Mouse (Mus musculus): ENCODE data around the gene Tmem189. TPM values are rescaled to one million over a fixed set of nuclear protein-coding genes. Genes with fewer than 3 reads are reported as not detected.

Tmem189 gene
- 39.7 TPM for polyA plus RNA-seq (2014; fragmentation: Illumina TruSeq; extraction: RNeasy Lipid Tissue Mini Kit (QIAGEN cat#74804); ENCODE audit: low read depth, low replicate concordance)

GRCm38 (mm10) chr2:167689501-167690218, at the start of gene Tmem189:
Tmem189 (minus strand) TSS chr2:167689822.

GRCm38 (mm10) chr2:167688498-167689451, 847 bp downstream of the Tmem189 start, which contains the start of gene Cebpb:
Cebpb (plus strand) TSS chr2:167688915.

GRCm38 (mm10) chr2:167661270-167662203, 28.1 kb downstream of the Tmem189 start, which contains the start of gene Gm20431:
Gm20431 (minus strand) TSS chr2:167661496.

GRCm38 (mm10) chr2:167631591-167632448, 57.8 kb downstream of the Tmem189 start, which contains the start of gene Ube2v1:
Ube2v1 (minus strand) TSS chr2:167632095.

Other genes starting within 250 kb of the Tmem189 start
- 18.6 TPM for gene Rnf114, start 197.2 kb downstream of the Tmem189 start, polyA plus RNA-seq (2014; fragmentation: Illumina TruSeq; extraction: RNeasy Lipid Tissue Mini Kit (QIAGEN cat#74804); ENCODE audit: low read depth, low replicate concordance)
- gene Spata2, start 196.9 kb downstream of the Tmem189 start, polyA plus RNA-seq (2014; fragmentation: Illumina TruSeq; extraction: RNeasy Lipid Tissue Mini Kit (QIAGEN cat#74804); ENCODE audit: low read depth, low replicate concordance) = 3.4 TPM
- not detected for gene Snai1, start 151.6 kb downstream of the Tmem189 start, polyA plus RNA-seq (2014; fragmentation: Illumina TruSeq; extraction: RNeasy Lipid Tissue Mini Kit (QIAGEN cat#74804); ENCODE audit: low read depth, low replicate concordance)
- gene Ube2v1, start 57.7 kb downstream of the Tmem189 start, polyA plus RNA-seq (2014; fragmentation: Illumina TruSeq; extraction: RNeasy Lipid Tissue Mini Kit (QIAGEN cat#74804); ENCODE audit: low read depth, low replicate concordance) = 68.7 TPM
- gene Gm20431, start 28.3 kb downstream of the Tmem189 start, polyA plus RNA-seq (2014; fragmentation: Illumina TruSeq; extraction: RNeasy Lipid Tissue Mini Kit (QIAGEN cat#74804); ENCODE audit: low read depth, low replicate concordance) = not detected
- gene Cebpb, start 907 bp downstream of the Tmem189 start, polyA plus RNA-seq (2014; fragmentation: Illumina TruSeq; extraction: RNeasy Lipid Tissue Mini Kit (QIAGEN cat#74804); ENCODE audit: low read depth, low replicate concordance) = 5.0 TPM
- 24.5 TPM for gene Ptpn1, start 242.2 kb upstream of the Tmem189 start, polyA plus RNA-seq (2014; fragmentation: Illumina TruSeq; extraction: RNeasy Lipid Tissue Mini Kit (QIAGEN cat#74804); ENCODE audit: low read depth, low replicate concordance)